Mouse (Mus musculus): ENCODE data around the gene Ebf4. TPM values are rescaled to one million over a fixed set of nuclear protein-coding genes. Genes with fewer than 3 reads are reported as not detected.
"Not testable (repeated sequence)": the region's sequence is repeated elsewhere in the genome, so short reads cannot be mapped to it uniquely, and the experiment has no call there.

Gene Ebf4
- polyA plus RNA-seq, 1 experiment from 2014 or later = 0.79 TPM

GRCm38 (mm10) chr2:130365211-130366094, 70.5 kb downstream of the Ebf4 start:
- no peak for DNase-seq (ENCODE audit: extremely low spot score, low spot score)
- Histone ChIP-seq H3K9me3 (no peaks in the 10 kb centered on the region), H3K4me1 (peaks cover 25% of the 10 kb centered on the region), H3K27ac (0 out of 2 replicates have a peak overlapping the region, but pooled peaks have one; percentile 25), H3K27me3 (ENCODE audit: poor library complexity, severe bottlenecking) (peaks cover 67% of the 10 kb centered on the region), H3K4me3 (peak overlapping the region; percentile 54), H3K36me3 (replicated peaks) (no peaks in the 10 kb centered on the region)
- whole genome bisulfite sequencing = 6% methylated on average over 30 of the region's 30 CpGs

DNA sequence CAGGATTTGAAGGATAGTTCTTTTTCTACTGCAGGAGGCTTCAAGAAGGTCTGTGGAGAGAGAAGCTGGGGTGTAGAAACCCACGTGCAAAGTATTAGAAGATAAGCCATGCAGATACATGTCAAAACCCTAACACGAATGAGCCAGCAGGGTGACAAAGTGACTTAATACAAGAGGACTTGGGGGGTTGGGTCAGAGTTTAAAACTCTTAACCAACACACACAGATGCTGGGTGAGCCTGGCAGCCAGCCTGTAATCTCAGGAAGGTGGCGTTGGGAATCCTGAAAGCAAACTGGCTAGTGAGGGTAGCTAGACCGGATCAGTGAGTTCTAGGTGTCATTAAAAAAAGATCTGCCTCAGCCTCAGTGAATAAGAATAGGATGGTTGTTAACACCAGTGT, 72.4 kb downstream of the Ebf4 start:
- no peak for DNase-seq (ENCODE audit: extremely low spot score, low spot score)
- H3K27me3 ChIP-seq (ENCODE audit: poor library complexity, severe bottlenecking) = peaks cover 47% of the 10 kb centered on the region
- WGBS = 71% methylated on average over 4 of the region's 4 CpGs
- H3K9me3 ChIP-seq = no peaks in the 10 kb centered on the region
- peaks cover 22% of the 10 kb centered on the region for H3K4me1 ChIP-seq
- no peak overlapping the region for H3K27ac ChIP-seq
- H3K4me3 ChIP-seq = no peak overlapping the region
- no peaks in the 10 kb centered on the region for H3K36me3 ChIP-seq (replicated peaks)

GRCm38 (mm10) chr2:130373026-130373425, 78.1 kb downstream of the Ebf4 start:
- H3K36me3 ChIP-seq (replicated peaks); DNase-seq (ENCODE audit: extremely low spot score, low spot score); H3K4me3 ChIP-seq; H3K27me3 ChIP-seq (ENCODE audit: poor library complexity, severe bottlenecking); H3K27ac ChIP-seq; H3K9me3 ChIP-seq: not testable (repeated sequence)
- WGBS = 60% methylated on average over 1 of the region's 1 CpGs
- H3K4me1 ChIP-seq = peaks cover 12% of the 10 kb centered on the region

GRCm38 (mm10) chr2:130374951-130375350, 80.0 kb downstream of the Ebf4 start:
- H3K4me3 ChIP-seq = no peak overlapping the region
- peaks cover 11% of the 10 kb centered on the region for H3K4me1 ChIP-seq
- no peaks in the 10 kb centered on the region for H3K9me3 ChIP-seq
- 84% methylated on average over 4 of the region's 4 CpGs for WGBS
- no peak overlapping the region for H3K27ac ChIP-seq
- no peaks in the 10 kb centered on the region for H3K27me3 ChIP-seq (ENCODE audit: poor library complexity, severe bottlenecking)
- no peaks in the 10 kb centered on the region for H3K36me3 ChIP-seq (replicated peaks)
- no peak for DNase-seq (ENCODE audit: extremely low spot score, low spot score)

- no peak for DNase-seq (ENCODE audit: extremely low spot score, low spot score)
- 45% methylated on average over 3 of the region's 3 CpGs for WGBS
- no peaks in the 10 kb centered on the region for H3K36me3 ChIP-seq (replicated peaks)
Measured at GRCm38 (mm10) chr2:130383205-130383604, 88.2 kb downstream of the Ebf4 start.

GRCm38 (mm10) chr2:130383895-130384294, 88.9 kb downstream of the Ebf4 start:
- WGBS = 84% methylated on average over 6 of the region's 6 CpGs
- Histone ChIP-seq H3K4me1 (peaks cover 11% of the 10 kb centered on the region), H3K4me3 (no peak overlapping the region), H3K9me3 (no peaks in the 10 kb centered on the region), H3K27me3 (ENCODE audit: poor library complexity, severe bottlenecking) (no peaks in the 10 kb centered on the region), H3K27ac (no peak overlapping the region), H3K36me3 (replicated peaks) (no peaks in the 10 kb centered on the region)
- no peak for DNase-seq (ENCODE audit: extremely low spot score, low spot score)

More at GRCm38 (mm10) chr2:130383205-130383604, 88.2 kb downstream of the Ebf4 start:
- Histone ChIP-seq H3K9me3 (no peaks in the 10 kb centered on the region), H3K27ac (no peak overlapping the region), H3K4me1 (peaks cover 11% of the 10 kb centered on the region), H3K4me3 (no peak overlapping the region), H3K27me3 (ENCODE audit: poor library complexity, severe bottlenecking) (no peaks in the 10 kb centered on the region)

DNA sequence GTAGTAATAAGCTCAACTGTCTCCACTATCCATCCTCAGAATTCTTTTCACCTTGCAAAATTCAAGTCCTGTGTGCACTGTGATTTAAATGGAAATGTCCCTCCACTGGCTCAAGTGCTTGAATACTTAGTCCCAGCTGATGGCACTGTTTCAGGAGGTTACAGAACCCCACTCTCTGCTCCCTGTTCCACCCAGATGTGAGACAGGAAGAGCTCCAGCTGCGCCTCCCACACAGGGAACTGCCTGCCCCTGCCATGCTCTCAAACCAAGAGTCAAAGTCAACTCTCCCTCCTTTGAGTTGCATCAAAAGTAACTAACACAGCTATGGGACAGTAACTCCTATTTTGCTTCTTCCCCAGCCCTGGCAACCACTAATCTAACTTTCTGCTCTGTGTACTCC, 91.2 kb downstream of the Ebf4 start:
- Histone ChIP-seq H3K36me3 (replicated peaks) (peaks cover 10% of the 10 kb centered on the region), H3K4me1 (peaks cover 11% of the 10 kb centered on the region), H3K9me3 (no peaks in the 10 kb centered on the region), H3K27ac (no peak overlapping the region), H3K4me3 (no peak overlapping the region), H3K27me3 (ENCODE audit: poor library complexity, severe bottlenecking) (no peaks in the 10 kb centered on the region)
- DNase-seq (ENCODE audit: extremely low spot score, low spot score) = no peak
- 67% methylated on average over 1 of the region's 1 CpGs for WGBS

DNA sequence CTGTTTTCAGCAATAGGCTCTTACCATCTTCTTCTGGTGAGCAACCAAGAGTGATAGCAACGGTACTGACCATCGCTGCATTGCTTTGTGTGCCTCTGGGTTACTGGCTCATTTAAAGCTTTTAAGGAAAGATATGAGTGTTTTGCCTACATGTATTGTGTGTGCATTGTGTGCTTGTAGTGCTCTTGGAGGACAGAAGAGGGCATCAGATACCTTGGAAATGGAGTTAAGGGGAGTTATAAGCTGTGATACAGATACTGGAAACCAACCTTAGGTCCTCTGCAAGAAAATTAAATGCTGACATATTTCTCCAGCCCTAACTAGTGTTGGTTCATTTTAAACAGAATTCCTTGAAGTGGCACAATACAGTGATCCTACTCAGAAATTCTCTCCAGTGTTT, 93.8 kb downstream of the Ebf4 start:
- H3K27me3 ChIP-seq (ENCODE audit: poor library complexity, severe bottlenecking) = no peaks in the 10 kb centered on the region
- WGBS = 80% methylated on average over 2 of the region's 2 CpGs
- H3K4me1 ChIP-seq = no peaks in the 10 kb centered on the region
- peaks cover 27% of the 10 kb centered on the region for H3K36me3 ChIP-seq (replicated peaks)
- no peak for DNase-seq (ENCODE audit: extremely low spot score, low spot score)
- H3K27ac ChIP-seq = no peak overlapping the region
- no peak overlapping the region for H3K4me3 ChIP-seq
- H3K9me3 ChIP-seq = no peaks in the 10 kb centered on the region

GRCm38 (mm10) chr2:130390993-130391625, 96.1 kb downstream of the Ebf4 start:
- 85% methylated on average over 11 of the region's 11 CpGs for WGBS
- Histone ChIP-seq H3K4me1 (peaks cover 3% of the 10 kb centered on the region; the same call in 1 of the 2 replicates), H3K9me3 (no peaks in the 10 kb centered on the region), H3K27ac (no peak overlapping the region), H3K27me3 (ENCODE audit: poor library complexity, severe bottlenecking) (peaks cover 7% of the 10 kb centered on the region), H3K4me3 (no peak overlapping the region), H3K36me3 (replicated peaks) (peaks cover 49% of the 10 kb centered on the region)
- DNase-seq (ENCODE audit: extremely low spot score, low spot score) = no peak

DNA sequence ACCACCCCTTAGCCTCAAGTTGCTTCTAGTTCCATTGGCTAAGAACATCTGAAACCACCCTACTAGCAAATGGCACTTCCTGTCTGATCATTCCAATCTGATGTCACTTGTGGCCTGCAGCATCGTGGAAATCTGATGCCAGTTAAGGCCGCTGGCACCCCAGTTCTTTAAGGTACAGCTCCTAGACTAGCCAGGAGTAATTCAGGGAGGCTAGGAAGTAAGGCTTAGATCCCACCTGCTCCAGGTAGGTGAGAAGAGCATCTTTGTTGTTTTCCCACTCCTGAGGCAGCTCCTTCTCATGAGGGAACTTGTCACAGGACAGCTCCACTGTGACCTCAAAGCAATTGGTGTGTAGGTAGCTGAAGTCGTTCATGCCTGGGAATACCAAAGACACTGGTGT, 97.9 kb downstream of the Ebf4 start:
- H3K4me1 ChIP-seq = peaks cover 21% of the 10 kb centered on the region
- H3K4me3 ChIP-seq = no peak overlapping the region
- H3K27me3 ChIP-seq (ENCODE audit: poor library complexity, severe bottlenecking) = peaks cover 18% of the 10 kb centered on the region
- WGBS = 88% methylated on average over 3 of the region's 3 CpGs
- no peaks in the 10 kb centered on the region for H3K9me3 ChIP-seq
- H3K36me3 ChIP-seq (replicated peaks) = peaks cover 49% of the 10 kb centered on the region
- no peak overlapping the region for H3K27ac ChIP-seq
- no peak for DNase-seq (ENCODE audit: extremely low spot score, low spot score)

GRCm38 (mm10) chr2:130395696-130396095, 100.7 kb downstream of the Ebf4 start:
- H3K9me3 ChIP-seq = no peaks in the 10 kb centered on the region
- H3K27ac ChIP-seq = no peak overlapping the region
- peaks cover 30% of the 10 kb centered on the region for H3K4me1 ChIP-seq
- H3K4me3 ChIP-seq = no peak overlapping the region
- peaks cover 44% of the 10 kb centered on the region for H3K36me3 ChIP-seq (replicated peaks)
- no peak for DNase-seq (ENCODE audit: extremely low spot score, low spot score)
- H3K27me3 ChIP-seq (ENCODE audit: poor library complexity, severe bottlenecking) = peaks cover 35% of the 10 kb centered on the region
- WGBS = 94% methylated on average over 11 of the region's 11 CpGs

- WGBS = under 1% methylated on average over 47 of the region's 53 CpGs
- Histone ChIP-seq H3K4me1 (peaks cover 38% of the 10 kb centered on the region), H3K27ac (peak within 1 kb of the TSS; percentile 89)
Measured at GRCm38 (mm10) chr2:130397186-130397985, 102.4 kb downstream of the Ebf4 start, which contains the start of gene Cpxm1. TSS of gene Cpxm1 (minus strand) at chr2:130397574.

More at GRCm38 (mm10) chr2:130397186-130397985, 102.4 kb downstream of the Ebf4 start, which contains the start of gene Cpxm1:
- Histone ChIP-seq H3K4me3 (peak within 1 kb of the TSS; percentile 72), H3K27me3 (ENCODE audit: poor library complexity, severe bottlenecking) (peaks cover 38% of the 10 kb centered on the region), H3K9me3 (no peaks in the 10 kb centered on the region), H3K36me3 (replicated peaks) (peaks cover 36% of the 10 kb centered on the region)
- DNase-seq (ENCODE audit: extremely low spot score, low spot score) = peak; percentile 78
